Mouse (Mus musculus) liver, adult 2 months (tissue): Measurements from ENCODE around the gene Tmem106b.
A peak's percentile ranks its signal among the peaks of the same experiment; 100 is the strongest.

Experiments
- CTCF ChIP-seq: fragments of 200-500 bp; IDR thresholded peaks from 2 replicates; pipeline ENCODE4 v1.5.1; 2011; ENCODE audit warnings: low read depth, low read length, control low read depth
- POLR2A ChIP-seq: fragments of 200-500 bp; IDR thresholded peaks from 2 replicates; pipeline ENCODE4 v1.6.1; 2011; ENCODE audit warnings: low read length, control low read depth; ENCODE audit not compliant: insufficient read depth; ENCODE audit errors: extremely low read depth

DNA sequence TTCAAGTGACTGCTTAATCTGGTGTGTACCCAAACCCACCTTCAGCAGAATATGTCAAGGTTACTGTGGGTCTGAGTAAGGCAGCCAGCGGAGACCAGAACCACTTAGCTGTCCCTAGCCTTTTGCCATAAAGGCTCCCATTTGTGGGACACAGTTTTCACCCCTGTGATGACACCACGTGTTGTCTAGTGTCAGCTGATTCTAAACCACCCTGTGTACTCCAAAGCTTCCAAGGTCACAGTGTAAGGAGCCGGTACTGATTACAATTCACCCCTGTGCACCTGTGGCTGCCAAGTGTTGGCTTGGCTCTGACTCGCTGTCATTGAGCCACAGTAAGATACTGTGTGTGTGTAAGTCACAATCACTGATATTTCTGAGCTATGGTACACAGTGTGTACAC lies 926 bp downstream of the Tmem106b start:
- TF ChIP-seq POLR2A = peak; percentile 35; the same call in 1 of the 2 replicates
- TF ChIP-seq CTCF = no peak
